Mouse (Mus musculus) macrophage (primary cell): Measurements from ENCODE around the gene Herc4. TPM values are rescaled to one million over a fixed set of nuclear protein-coding genes. Genes with fewer than 3 reads are reported as not detected.

Experiments
- H3K27ac ChIP-seq: fragments of 350-480 bp; formaldehyde crosslinking; 2 replicates; pipeline ENCODE4 v1.9.0; 2021
- H3K36me3 ChIP-seq: fragments of 350-480 bp; formaldehyde crosslinking; 2 replicates; pipeline ENCODE4 v1.9.0; 2021; ENCODE audit errors: inconsistent target
- H3K4me3 ChIP-seq: fragments of 350-480 bp; formaldehyde crosslinking; 2 replicates; pipeline ENCODE4 v1.9.0; 2021; ENCODE audit errors: inconsistent target
- H3K79me2 ChIP-seq: fragments of 350-480 bp; formaldehyde crosslinking; 2 replicates; pipeline ENCODE4 v1.9.0; 2021; ENCODE audit errors: inconsistent target
- WGBS: methylation state at CpG from one replicate; pipeline ENCODE4 v1.1.7; 2026; ENCODE audit warnings: inconsistent platforms; ENCODE audit not compliant: missing documents; 5-methylcytosine and 5-hydroxymethylcytosine counted together
- polyA plus RNA-seq: library from polyadenylated mRNA; stranded (reverse); fragments of 250-400 nt; gene quantifications from 3 replicates; pipeline ENCODE4 v1.2.4, GENCODE M21; 2018; ENCODE audit warnings: inconsistent platforms

Gene Herc4
- polyA plus RNA-seq, 1 experiment from 2014 or later = 40.5 TPM

- Histone ChIP-seq H3K36me3 (peaks cover 63% of the 10 kb centered on the region), H3K79me2 (no peaks in the 10 kb centered on the region), H3K27ac (no peak overlapping the region), H3K4me3 (no peak overlapping the region)
- 92% methylated on average over 3 of the region's 3 CpGs for WGBS
Measured at GRCm38 (mm10) chr10:63279851-63280250, 36.2 kb downstream of the Herc4 start.

DNA sequence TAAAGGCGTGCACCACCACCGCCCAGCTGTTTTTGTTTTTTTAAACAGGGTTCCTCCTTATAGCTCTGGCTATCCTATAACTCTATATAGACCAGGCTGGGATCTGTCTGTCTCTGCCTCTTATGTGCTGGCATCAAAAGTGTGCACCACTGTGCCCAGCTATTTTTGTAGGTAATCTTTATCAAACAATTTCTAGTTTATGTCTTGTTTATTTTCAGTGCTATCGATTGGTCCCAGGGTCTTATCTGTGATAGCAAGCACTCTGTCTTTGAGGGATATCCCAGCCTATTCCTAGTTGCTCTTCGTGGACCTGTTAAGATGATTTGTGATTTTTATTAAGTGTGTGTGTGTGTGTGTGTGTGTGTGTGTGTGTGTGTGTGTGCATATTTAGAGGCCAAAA is 38.8 kb downstream of the Herc4 start:
- Histone ChIP-seq H3K4me3 (no peak overlapping the region), H3K79me2 (no peaks in the 10 kb centered on the region), H3K27ac (no peak overlapping the region), H3K36me3 (peaks cover 77% of the 10 kb centered on the region)
- 98% methylated on average over 4 of the region's 4 CpGs for WGBS

DNA sequence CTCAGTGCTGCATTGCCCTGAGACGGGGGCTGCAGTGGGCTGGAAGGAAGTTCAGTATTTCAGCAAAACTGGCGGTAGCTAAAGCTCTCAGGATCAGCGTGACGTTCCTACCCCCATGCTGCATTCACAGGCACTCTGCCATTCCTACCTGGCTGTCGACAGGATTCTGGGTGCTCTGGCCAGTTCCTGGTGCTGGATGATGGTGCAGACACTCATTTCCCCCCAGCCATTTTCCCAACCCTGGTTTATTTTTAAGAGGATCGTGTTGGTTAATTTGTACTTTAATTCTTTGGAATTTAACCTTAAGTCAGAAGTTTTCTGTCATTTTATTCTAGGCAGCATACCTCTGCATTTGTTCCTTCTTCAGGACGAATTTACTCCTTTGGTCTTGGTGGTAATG is 39.2 kb downstream of the Herc4 start:
- Histone ChIP-seq H3K27ac (no peak overlapping the region), H3K36me3 (peaks cover 77% of the 10 kb centered on the region)
- WGBS = 98% methylated on average over 7 of the region's 7 CpGs

GRCm38 (mm10) chr10:63302356-63302755 is 58.7 kb downstream of the Herc4 start:
- H3K36me3 ChIP-seq = peaks cover 69% of the 10 kb centered on the region
- H3K79me2 ChIP-seq = no peaks in the 10 kb centered on the region
- 56% methylated on average over 2 of the region's 2 CpGs for WGBS
- no peak overlapping the region for H3K4me3 ChIP-seq
- H3K27ac ChIP-seq = no peak overlapping the region

More for the DNA sequence above, 39.2 kb downstream of the Herc4 start:
- no peaks in the 10 kb centered on the region for H3K79me2 ChIP-seq
- H3K4me3 ChIP-seq = no peak overlapping the region

- no peak overlapping the region for H3K4me3 ChIP-seq
- peaks cover 65% of the 10 kb centered on the region for H3K36me3 ChIP-seq
- no peaks in the 10 kb centered on the region for H3K79me2 ChIP-seq
- 49% methylated on average over 10 of the region's 10 CpGs for WGBS
- H3K27ac ChIP-seq = no peak overlapping the region
Measured at GRCm38 (mm10) chr10:63308582-63309366, 65.2 kb downstream of the Herc4 start.

DNA sequence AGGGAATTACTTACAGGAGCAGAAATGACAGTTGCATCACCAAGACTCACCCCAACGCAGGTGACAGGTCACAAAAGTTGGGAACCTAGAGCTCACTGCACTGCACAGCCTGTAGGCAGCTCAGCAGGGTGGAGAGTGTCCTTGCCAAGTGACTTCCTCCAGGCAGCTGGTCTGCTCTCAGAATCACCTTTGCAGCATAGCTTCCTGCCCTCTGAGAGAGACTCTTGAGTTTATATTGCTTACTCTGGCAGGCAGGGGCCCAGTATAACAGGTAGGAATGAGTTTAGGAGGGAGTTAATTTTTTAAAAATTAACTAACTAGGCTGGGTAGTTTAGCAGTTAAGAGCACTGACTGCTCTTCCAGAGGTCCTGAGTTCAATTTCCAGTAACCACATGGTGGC is 70.1 kb downstream of the Herc4 start:
- no peak overlapping the region for H3K4me3 ChIP-seq
- peaks cover 70% of the 10 kb centered on the region for H3K36me3 ChIP-seq
- no peak overlapping the region for H3K27ac ChIP-seq
- H3K79me2 ChIP-seq = no peaks in the 10 kb centered on the region
- WGBS = 100% methylated on average over 1 of the region's 1 CpGs

DNA sequence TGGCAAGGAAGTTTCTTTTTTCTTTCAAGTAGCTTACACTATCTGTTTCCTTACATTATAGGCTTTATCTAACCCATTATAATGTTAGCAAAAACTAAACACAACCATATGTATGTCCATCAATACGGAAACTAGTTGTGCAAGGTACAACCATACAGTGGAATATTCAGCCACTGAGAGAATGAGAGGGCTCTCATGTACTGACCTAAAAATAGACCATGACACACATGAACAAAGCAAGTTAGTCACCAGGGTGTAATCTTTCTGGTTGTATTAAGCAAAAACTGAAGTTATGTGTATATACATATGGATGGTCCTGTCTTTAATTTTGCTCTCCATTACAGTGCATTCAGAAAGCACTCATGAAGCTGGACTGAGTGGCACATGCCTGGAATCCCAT is 83.5 kb downstream of the Herc4 start:
- no peak overlapping the region for H3K4me3 ChIP-seq
- WGBS = 89% methylated on average over 1 of the region's 1 CpGs
- H3K36me3 ChIP-seq = peaks cover 59% of the 10 kb centered on the region

DNA sequence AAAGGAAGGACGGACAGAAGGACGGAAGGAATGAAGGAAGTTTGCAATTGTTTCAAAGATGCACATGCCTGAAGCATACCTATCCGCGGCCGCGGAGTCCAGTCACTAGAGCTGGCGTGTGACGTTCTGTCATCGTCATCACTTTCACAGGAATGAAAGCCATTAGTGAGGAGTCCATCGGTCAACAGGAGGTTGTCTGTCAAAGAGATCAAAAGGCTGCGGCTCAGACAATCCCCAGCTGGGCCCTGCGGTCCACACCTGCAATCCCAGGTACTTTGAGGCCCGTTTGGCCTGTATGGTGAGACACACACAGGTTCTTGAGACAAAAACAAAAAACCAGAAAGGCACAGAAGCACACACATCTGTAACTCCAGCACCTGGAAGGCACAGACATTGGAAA is 93.3 kb downstream of the Herc4 start:
- peaks cover 58% of the 10 kb centered on the region for H3K79me2 ChIP-seq
- H3K36me3 ChIP-seq = peaks cover 26% of the 10 kb centered on the region; the same call in 1 of the 2 replicates
- no peak overlapping the region for H3K27ac ChIP-seq
- 88% methylated on average over 13 of the region's 13 CpGs for WGBS
- peak overlapping the region; percentile 62; the same call in 1 of the 2 replicates for H3K4me3 ChIP-seq

More for the DNA sequence above, 83.5 kb downstream of the Herc4 start:
- peak overlapping the region; percentile 18 for H3K27ac ChIP-seq
- peaks cover 33% of the 10 kb centered on the region for H3K79me2 ChIP-seq

- WGBS = 23% methylated on average over 5 of the region's 5 CpGs
- H3K27ac ChIP-seq = no peak overlapping the region
- H3K36me3 ChIP-seq = peaks cover 22% of the 10 kb centered on the region; the same call in 1 of the 2 replicates
- peak overlapping the region; percentile 62 for H3K4me3 ChIP-seq
- peaks cover 57% of the 10 kb centered on the region for H3K79me2 ChIP-seq
Measured at GRCm38 (mm10) chr10:63337326-63337725, 93.7 kb downstream of the Herc4 start.

DNA sequence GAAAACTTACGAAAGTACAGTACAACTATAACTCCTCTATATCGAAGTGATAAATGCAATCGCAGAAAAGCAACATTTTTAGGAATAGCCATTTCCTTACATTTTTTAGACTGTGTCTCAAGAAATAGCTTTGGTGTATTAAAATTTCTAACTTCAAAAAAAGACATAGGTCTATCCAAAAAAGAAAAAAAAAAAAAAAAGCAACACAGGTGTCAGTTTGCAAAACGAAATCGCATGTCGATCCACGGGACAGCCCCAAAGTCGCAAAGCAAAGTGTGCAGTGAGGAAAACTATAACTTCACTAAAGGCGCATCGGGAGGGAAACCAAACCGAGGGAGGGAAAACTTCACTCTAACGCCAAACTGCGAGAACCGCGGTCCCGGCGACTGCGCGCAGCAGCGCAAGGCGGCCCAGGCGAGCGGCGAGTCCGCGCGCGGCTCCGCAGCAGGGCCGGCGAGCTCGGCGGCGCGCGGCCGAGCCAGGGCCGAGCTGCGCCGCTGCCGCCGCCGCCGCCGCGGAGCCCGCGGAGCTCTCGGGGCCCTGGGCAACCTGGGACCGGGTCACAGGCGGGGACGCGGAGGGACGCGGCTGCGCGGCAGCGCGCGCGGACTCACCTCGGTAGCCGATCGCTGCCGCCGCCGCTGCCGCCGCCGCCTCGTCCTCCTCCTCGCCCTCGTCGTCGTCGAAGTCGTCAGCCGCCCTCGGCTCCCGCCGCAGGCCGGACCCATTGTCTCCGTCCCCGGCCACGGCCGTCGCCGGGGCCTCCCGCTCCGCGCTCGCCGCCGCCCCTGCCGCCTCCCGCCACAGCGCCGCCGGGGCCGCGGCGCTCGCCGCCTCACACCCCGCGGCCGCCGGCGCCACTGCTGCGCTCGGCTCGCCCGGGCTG is 94.6 kb downstream of the Herc4 start:
- Histone ChIP-seq H3K79me2 (peaks cover 49% of the 10 kb centered on the region), H3K27ac (no peak overlapping the region), H3K4me3 (peak overlapping the region; percentile 62), H3K36me3 (0 out of 2 replicates have a peak, but pooled peaks cover 14% of the 10 kb centered on the region)
- under 1% methylated on average over 102 of the region's 113 CpGs for whole genome bisulfite sequencing

GRCm38 (mm10) chr10:63338914-63339643 is 95.5 kb downstream of the Herc4 start:
- H3K27ac ChIP-seq = peak overlapping the region; percentile 43
- H3K4me3 ChIP-seq = peak overlapping the region; percentile 58
- H3K36me3 ChIP-seq = 0 out of 2 replicates have a peak, but pooled peaks cover 5% of the 10 kb centered on the region
- peaks cover 40% of the 10 kb centered on the region for H3K79me2 ChIP-seq
- WGBS = 4% methylated on average over 64 of the region's 74 CpGs

GRCm38 (mm10) chr10:63341351-63341750 is 97.7 kb downstream of the Herc4 start:
- Histone ChIP-seq H3K4me3 (no peak overlapping the region), H3K79me2 (peaks cover 17% of the 10 kb centered on the region), H3K36me3 (no peaks in the 10 kb centered on the region), H3K27ac (no peak overlapping the region)
- 18% methylated on average over 2 of the region's 2 CpGs for WGBS

DNA sequence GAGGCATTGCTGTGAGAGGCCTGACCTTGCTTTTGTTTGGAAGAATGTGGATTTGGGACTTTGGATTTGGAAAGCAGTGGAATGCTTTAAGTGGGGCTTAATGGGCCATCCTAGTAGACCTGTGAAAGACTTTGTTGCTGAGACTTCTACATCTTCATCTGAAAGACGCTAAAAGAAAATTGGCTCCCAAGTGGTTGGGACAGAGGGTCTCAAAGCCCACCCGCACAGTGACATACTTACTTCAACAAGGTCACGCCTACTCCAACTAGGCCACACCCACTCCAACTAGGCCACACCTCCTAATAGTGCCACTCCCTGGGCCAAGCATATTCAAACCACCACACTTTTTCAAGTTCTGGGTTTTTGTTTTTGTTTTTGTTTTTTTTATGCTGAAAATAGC is 101.1 kb downstream of the Herc4 start:
- Histone ChIP-seq H3K4me3 (no peak overlapping the region), H3K27ac (no peak overlapping the region), H3K36me3 (no peaks in the 10 kb centered on the region), H3K79me2 (no peaks in the 10 kb centered on the region)
- 100% methylated on average over 3 of the region's 3 CpGs for WGBS

DNA sequence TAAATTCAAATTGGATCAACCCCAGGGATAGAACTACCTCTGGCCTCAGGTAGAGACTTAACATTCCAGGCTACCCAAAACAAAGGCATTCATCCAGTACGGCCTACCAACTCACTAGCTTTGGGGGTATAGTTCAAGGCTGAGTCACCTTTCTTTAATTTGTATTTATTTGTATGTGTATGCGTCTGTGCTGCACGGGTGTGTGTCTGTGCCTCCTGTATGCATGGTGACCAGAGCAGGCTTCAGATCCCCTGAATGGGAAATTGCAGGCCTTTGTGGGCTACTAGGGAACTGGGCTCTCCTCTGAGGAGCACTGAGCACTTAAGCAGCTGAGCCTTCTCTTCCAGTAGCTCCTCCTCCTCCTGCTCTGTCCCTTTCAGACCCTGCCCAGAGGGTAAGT is 104.7 kb downstream of the Herc4 start:
- H3K79me2 ChIP-seq = no peaks in the 10 kb centered on the region
- H3K4me3 ChIP-seq = no peak overlapping the region
- 90% methylated on average over 3 of the region's 3 CpGs for WGBS
- no peak overlapping the region for H3K27ac ChIP-seq
- H3K36me3 ChIP-seq = no peaks in the 10 kb centered on the region
